Comparison of ENCODE assay signal across 28 mouse cellular contexts in genomic region chr11:50041148-50041547, GRCm38 (mm10). TPM values are rescaled to one million over a fixed set of nuclear protein-coding genes. Genes with fewer than 3 reads are reported as not detected.
"Had no signal": no experiment of that assay in that cellular context is flagged by ENCODE, and none has a peak within 500 bp of the region (broad histone marks: within the 10 kb centered on the region; RNA-seq: fewer than 3 reads in every experiment).

No protein-coding gene starts in this region.

- H3K4me1 ChIP-seq: limb, embryonic 10.5 days; limb, embryonic 12.5 days; limb, embryonic 13.5 days; lung, embryonic 15.5 days; midbrain, embryonic 10.5 days; midbrain, embryonic 12.5 days; midbrain, embryonic 13.5 days; neural tube, embryonic 12.5 days had no signal

- H3K27ac ChIP-seq: limb, embryonic 10.5 days; limb, embryonic 12.5 days; limb, embryonic 13.5 days; limb, embryonic 15.5 days; liver, embryonic 12.5 days; liver, embryonic 13.5 days; liver, embryonic 14.5 days; liver, embryonic 15.5 days; lung, embryonic 15.5 days; macrophage; midbrain, embryonic 10.5 days; midbrain, embryonic 12.5 days; midbrain, embryonic 13.5 days; midbrain, embryonic 15.5 days; neural tube, embryonic 12.5 days had no signal

- H3K36me3 ChIP-seq: limb, embryonic 10.5 days; limb, embryonic 12.5 days; limb, embryonic 13.5 days; limb, embryonic 15.5 days; liver, embryonic 12.5 days; liver, embryonic 13.5 days; liver, embryonic 15.5 days; lung, embryonic 15.5 days; midbrain, embryonic 10.5 days; midbrain, embryonic 12.5 days; midbrain, embryonic 13.5 days; midbrain, embryonic 15.5 days; neural tube, embryonic 12.5 days had no signal

- H3K9ac ChIP-seq: limb, embryonic 12.5 days; limb, embryonic 13.5 days; limb, embryonic 15.5 days; liver, embryonic 12.5 days; liver, embryonic 13.5 days; liver, embryonic 14.5 days; liver, embryonic 15.5 days; liver, postnatal 0 days; lung, embryonic 14.5 days; lung, embryonic 15.5 days; midbrain, embryonic 12.5 days; midbrain, embryonic 13.5 days; midbrain, embryonic 15.5 days; neural tube, embryonic 12.5 days had no signal

- DNase-seq: left cerebral cortex, postnatal 4 days; liver; liver, embryonic 13.5 days; liver, postnatal 0 days; lung, adult 18-20 months; lung, adult 2 months; lung, embryonic 14.5 days; lung, postnatal 10 days; lung, postnatal 14 days; lung, postnatal 36 days; lung, postnatal 4 days; midbrain, embryonic 14.5 days had no signal

- H3K4me3 ChIP-seq: limb, embryonic 10.5 days; limb, embryonic 12.5 days; limb, embryonic 13.5 days; limb, embryonic 15.5 days; liver, embryonic 12.5 days; liver, embryonic 13.5 days; liver, embryonic 15.5 days; lung, embryonic 15.5 days; megakaryocyte, embryonic 14.5 days; midbrain, embryonic 10.5 days; midbrain, embryonic 12.5 days; midbrain, embryonic 13.5 days; midbrain, embryonic 15.5 days; myocyte; neural tube, embryonic 12.5 days had no signal

- H3K9me3 ChIP-seq: limb, embryonic 10.5 days; limb, embryonic 12.5 days; limb, embryonic 13.5 days; limb, embryonic 15.5 days; liver, embryonic 12.5 days; liver, embryonic 13.5 days; liver, embryonic 15.5 days; lung, embryonic 15.5 days; megakaryocyte, embryonic 14.5 days; midbrain, embryonic 10.5 days; midbrain, embryonic 12.5 days; midbrain, embryonic 13.5 days; midbrain, embryonic 15.5 days; neural tube, embryonic 12.5 days had no signal

- H3K27me3 ChIP-seq: limb, embryonic 12.5 days; limb, embryonic 13.5 days; limb, embryonic 15.5 days; liver, embryonic 12.5 days; liver, embryonic 13.5 days; liver, embryonic 15.5 days; lung, embryonic 15.5 days; megakaryocyte, embryonic 14.5 days; midbrain, embryonic 12.5 days; midbrain, embryonic 13.5 days; midbrain, embryonic 15.5 days; neural tube, embryonic 12.5 days had no signal

RNA-seq across cellular contexts. Expression of gene Rnf130, which starts 16.0 kb away (rescaled TPM):
- polyA plus RNA-seq: myocyte had no signal
